Mouse (Mus musculus): Measurements from ENCODE around the gene Fam19a2.

DNA sequence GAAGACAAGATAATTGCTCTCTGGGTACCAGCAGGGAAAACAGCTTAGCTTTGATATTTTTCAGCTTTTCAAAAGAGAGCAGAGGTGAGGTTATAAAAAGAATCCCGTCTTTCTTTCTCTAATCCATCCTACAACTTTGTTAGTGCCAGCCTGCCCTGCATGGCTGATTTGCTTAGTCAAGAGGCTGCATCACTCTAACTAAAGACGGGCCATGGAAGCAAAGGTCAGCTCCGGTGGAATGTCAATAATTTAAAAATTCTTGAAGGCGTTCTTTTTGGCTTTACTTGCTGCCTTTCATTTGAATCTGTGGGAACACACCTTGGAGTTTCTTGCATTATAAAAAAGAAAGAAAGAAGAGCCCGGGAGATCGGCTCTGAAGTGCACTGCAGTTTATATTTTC lies 134.3 kb downstream of the Fam19a2 start:
- TF ChIP-seq POLR2A (IDR thresholded peaks at IDR 0.05; ENCODE audit: extremely low read depth, insufficient read depth, low read length), result no peak
- TF ChIP-seq CTCF (IDR thresholded peaks at IDR 0.05; ENCODE audit: low read depth, low read length), result no peak
